Mouse (Mus musculus) kidney, embryonic 15.5 days (tissue): ENCODE results near the gene Htt. TPM values are rescaled to one million over a fixed set of nuclear protein-coding genes. Genes with fewer than 3 reads are reported as not detected.

Experiments used
- ATAC-seq: fragments of 200-750 bp; cut with Nextera tagmentation; replicated peaks from 2 replicates; pipeline ENCODE4 v1.8.0; 2017; ENCODE audit warnings: moderate TSS enrichment; ENCODE audit not compliant: low FRiP score
- H3K27ac ChIP-seq: fragments of 300-500 bp; sonication (generic); 2 replicates; pipeline ENCODE4 v1.5.1; 2015; ENCODE audit warnings: mild to moderate bottlenecking, inconsistent platforms
- H3K27me3 ChIP-seq: fragments of 300-500 bp; sonication (generic); 2 replicates; pipeline ENCODE4 v1.6.1; 2015; ENCODE audit warnings: inconsistent platforms
- H3K36me3 ChIP-seq: fragments of 300-500 bp; sonication (generic); 2 replicates; pipeline ENCODE4 v1.6.1; 2015; ENCODE audit warnings: inconsistent platforms
- H3K4me1 ChIP-seq: fragments of 300-500 bp; sonication (generic); 2 replicates; pipeline ENCODE4 v1.6.1; 2015; ENCODE audit warnings: inconsistent platforms
- H3K4me2 ChIP-seq: fragments of 300-500 bp; sonication (generic); 2 replicates; pipeline ENCODE4 v1.6.1; 2015; ENCODE audit warnings: moderate library complexity, mild to moderate bottlenecking, inconsistent platforms
- H3K4me3 ChIP-seq: fragments of 300-500 bp; sonication (generic); replicated peaks from 2 replicates; pipeline ENCODE4 v1.5.1; 2015; ENCODE audit warnings: mild to moderate bottlenecking, inconsistent platforms
- H3K9ac ChIP-seq: fragments of 300-500 bp; sonication (generic); 2 replicates; pipeline ENCODE4 v1.6.1; 2015; ENCODE audit warnings: mild to moderate bottlenecking, inconsistent platforms
- H3K9me3 ChIP-seq: fragments of 300-500 bp; sonication (generic); replicated peaks from 2 replicates; pipeline ENCODE4 v1.6.1; 2016; ENCODE audit warnings: inconsistent platforms
- WGBS: fragments of 180-500 bp; shearing (Covaris S2); methylation state at CpG from one replicate; pipeline ENCODE4 v1.1.7; 2015; ENCODE audit warnings: mixed read lengths; 5-methylcytosine and 5-hydroxymethylcytosine counted together
- polyA plus RNA-seq: library from polyadenylated mRNA; unstranded; fragments of >200 nt; fragmentation: Nextera tagmentation; extraction: Ambion mirVana; gene quantifications from 2 replicates; pipeline ENCODE4 v1.2.1, GENCODE M21; 2015

The Htt gene
- polyA plus RNA-seq, 1 experiment from 2014 or later: 12.9 TPM

DNA sequence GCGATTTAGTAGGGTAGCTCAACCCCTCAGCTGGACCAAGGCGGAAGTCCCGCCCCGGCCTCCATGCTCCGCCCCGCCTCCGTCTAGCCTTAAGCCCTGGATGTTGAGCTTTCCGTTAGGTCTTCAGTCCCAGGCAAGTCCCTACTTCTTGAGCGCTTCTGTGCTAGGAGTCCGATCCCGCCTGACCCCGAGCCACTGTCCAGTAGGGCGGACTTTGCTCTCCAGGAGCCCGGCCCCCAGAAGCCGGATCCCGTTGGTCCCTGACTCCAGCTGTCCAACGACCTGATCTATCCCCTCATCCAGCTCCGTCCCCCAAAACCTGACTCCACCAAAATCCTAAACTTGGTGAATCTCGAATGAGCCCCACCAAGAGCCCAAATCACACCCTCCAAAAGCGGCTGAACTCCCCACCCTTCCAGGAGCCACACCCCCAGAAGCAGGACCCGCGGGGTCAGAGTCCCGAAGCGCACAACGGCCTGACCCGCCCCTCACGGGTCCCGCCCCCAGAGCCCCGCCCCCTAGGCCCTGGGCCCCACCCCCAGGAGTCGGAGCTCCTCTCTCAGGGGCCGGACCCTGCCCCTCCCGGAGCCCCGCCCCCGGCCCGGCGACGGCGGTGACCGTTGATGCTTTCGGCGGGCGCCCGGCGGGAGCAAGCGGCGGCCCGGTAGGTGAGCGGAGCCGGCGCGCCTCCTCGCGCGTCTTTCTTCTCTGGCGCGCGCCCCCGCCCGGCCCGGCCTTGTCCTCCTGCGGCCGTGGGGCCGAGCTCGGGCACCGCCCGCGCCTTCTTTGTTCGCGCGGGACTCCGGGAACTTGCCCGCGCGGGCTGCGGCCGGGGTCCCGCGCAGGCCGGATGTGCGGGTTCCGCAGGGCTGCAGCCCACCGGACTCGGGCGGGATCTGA lies 187.6 kb downstream of the Htt start, which contains the start of gene Rgs12:
TSS of gene Rgs12 (plus strand) at position 585 of the 900 bp plus-strand sequence.
- Histone ChIP-seq H3K4me3 (peak within 1 kb of the TSS; percentile 77), H3K4me1 (peaks cover 26% of the 10 kb centered on the region), H3K9ac (peak within 1 kb of the TSS; percentile 93), H3K27me3 (no peaks in the 10 kb centered on the region), H3K36me3 (peaks cover 10% of the 10 kb centered on the region), H3K4me2 (peak within 1 kb of the TSS; percentile 87), H3K27ac (peak within 1 kb of the TSS; percentile 94), H3K9me3 (peaks cover 3% of the 10 kb centered on the region; the same call in 1 of the 2 replicates)
- peak; percentile 97 for ATAC-seq
- under 1% methylated on average over 81 of the region's 84 CpGs for WGBS

DNA sequence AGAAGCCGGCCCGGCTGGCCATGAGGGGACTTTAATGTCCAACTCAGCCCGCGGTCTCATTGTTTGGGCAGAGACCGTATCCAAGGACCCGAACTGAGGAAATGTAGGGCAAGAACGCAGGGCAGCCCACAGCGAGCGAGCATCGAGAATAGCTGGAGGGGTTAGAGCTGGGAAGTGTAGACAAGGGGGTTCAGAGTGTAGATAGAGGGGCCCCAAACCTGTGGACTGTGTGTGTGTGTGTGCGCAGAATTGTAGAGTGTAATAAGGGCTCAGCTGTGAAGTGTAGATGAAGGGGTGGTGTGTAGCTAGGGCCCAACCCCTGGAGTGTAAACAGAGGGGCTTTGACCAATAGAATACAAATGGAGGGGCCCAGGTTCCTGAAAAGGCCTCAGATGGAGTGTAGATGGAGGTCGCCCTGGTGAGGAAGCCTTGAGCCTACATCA lies 188.2 kb downstream of the Htt start:
- 2% methylated on average over 12 of the region's 12 CpGs for WGBS
- H3K9ac ChIP-seq: peak overlapping the region; percentile 93
- peak overlapping the region; percentile 87 for H3K4me2 ChIP-seq
- ATAC-seq: peak; percentile 49
- peak overlapping the region; percentile 94 for H3K27ac ChIP-seq
- H3K9me3 ChIP-seq: peaks cover 3% of the 10 kb centered on the region; the same call in 1 of the 2 replicates
- H3K36me3 ChIP-seq: peaks cover 10% of the 10 kb centered on the region
- H3K4me3 ChIP-seq: peak overlapping the region; percentile 77
- peaks cover 32% of the 10 kb centered on the region for H3K4me1 ChIP-seq
- no peaks in the 10 kb centered on the region for H3K27me3 ChIP-seq

DNA sequence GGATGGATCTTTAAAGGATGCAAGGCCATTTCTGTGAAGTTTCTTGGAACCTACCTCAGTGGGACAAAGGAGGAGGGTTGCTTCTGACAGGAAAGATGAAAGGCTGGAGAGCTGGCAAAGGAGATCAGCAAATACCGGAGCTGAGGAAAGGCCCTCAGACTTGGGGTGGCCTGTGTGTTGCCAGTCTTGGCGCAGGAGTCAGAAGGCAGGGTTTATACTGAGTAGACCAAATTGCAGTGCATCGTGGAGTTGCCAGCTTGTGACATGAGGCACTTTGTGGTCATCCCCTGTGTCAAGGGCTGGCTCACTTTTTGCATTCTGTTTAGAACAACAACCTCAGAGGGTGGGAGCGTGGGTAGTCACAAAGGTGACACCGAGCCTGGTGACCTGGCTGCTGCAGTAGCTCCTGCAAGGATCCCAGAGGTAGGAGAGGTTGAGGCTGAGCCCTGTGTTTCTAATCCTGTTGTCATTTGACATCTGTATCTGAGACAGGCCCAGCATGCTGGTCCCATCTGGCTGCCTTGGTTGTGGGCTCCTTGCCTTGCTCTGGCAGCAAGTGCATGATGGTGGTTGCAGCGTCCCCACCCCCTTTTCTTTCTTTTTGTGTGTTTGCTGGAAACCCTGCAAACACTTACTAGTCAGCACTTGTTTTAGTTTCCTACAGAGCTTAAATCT lies 189.1 kb downstream of the Htt start:
- Histone ChIP-seq H3K4me1 (peaks cover 40% of the 10 kb centered on the region), H3K4me2 (peak overlapping the region; percentile 87), H3K36me3 (peaks cover 10% of the 10 kb centered on the region), H3K4me3 (peak overlapping the region; percentile 77), H3K9ac (peak overlapping the region; percentile 93), H3K9me3 (peaks cover 3% of the 10 kb centered on the region; the same call in 1 of the 2 replicates), H3K27me3 (no peaks in the 10 kb centered on the region), H3K27ac (no peak overlapping the region)
- WGBS: 73% methylated on average over 6 of the region's 6 CpGs
- no peak for ATAC-seq

DNA sequence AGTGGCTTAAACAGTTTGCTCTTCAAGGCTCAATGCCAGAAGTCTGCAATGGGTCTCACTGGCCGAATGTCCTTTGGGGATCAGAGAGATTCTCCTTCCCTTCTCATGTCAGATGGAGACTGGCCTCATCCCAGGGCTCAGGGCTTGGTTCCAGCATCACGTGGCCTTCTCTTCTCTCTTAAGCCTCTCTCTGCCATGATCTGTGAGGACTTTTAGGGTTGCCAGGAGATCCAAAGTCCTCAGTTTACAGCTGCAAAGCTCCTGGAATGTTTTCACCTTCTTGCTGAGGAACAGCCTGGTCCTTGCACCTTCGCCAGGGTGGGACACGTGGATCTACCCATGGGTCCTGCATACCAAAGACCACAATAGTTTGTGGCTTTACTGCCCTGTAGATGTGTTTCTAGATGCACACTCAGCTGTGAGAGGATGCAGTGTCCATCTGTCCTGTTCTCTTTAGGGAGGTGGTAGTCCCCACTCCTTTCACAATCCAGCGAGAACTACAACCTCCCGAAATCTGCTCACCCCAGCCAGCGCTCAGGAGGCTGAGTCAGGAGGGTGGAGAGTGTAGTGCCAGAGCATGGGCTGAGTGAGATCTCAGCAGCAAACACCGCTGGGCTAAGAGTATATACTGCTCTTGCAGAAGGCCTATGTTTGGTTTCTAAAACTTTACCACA lies 189.8 kb downstream of the Htt start:
- WGBS: 95% methylated on average over 8 of the region's 8 CpGs
- H3K4me2 ChIP-seq: peak overlapping the region; percentile 87
- no peak overlapping the region for H3K4me3 ChIP-seq
- no peak overlapping the region for H3K9ac ChIP-seq
- H3K36me3 ChIP-seq: peaks cover 10% of the 10 kb centered on the region
- H3K27ac ChIP-seq: no peak overlapping the region
- ATAC-seq: no peak
- H3K9me3 ChIP-seq: peaks cover 3% of the 10 kb centered on the region; the same call in 1 of the 2 replicates
- peaks cover 47% of the 10 kb centered on the region for H3K4me1 ChIP-seq
- H3K27me3 ChIP-seq: no peaks in the 10 kb centered on the region

DNA sequence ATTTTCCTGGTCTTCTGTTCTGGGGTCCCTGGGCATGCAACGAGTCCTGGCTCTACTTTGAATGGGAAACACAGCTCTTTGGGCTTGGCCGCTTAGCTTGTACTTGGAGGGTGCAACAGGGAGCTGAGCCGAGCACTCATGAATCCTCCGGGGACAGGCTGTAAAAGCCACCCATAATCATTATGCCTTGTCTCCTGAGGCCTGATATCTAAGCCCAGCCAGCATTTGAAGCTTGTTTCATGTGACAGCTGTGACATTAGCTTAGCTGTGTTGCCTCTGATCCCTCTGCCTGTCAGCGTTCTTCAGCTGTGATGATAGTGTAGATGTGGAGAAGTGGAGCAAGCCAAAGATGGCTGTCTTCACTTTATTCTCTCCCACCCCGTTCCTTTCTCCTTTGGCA lies 193.0 kb downstream of the Htt start:
- ATAC-seq: no peak
- H3K9ac ChIP-seq: no peak overlapping the region
- no peak overlapping the region for H3K4me2 ChIP-seq
- H3K36me3 ChIP-seq: peaks cover 10% of the 10 kb centered on the region
- H3K27ac ChIP-seq: no peak overlapping the region
- 50% methylated on average over 6 of the region's 6 CpGs for WGBS
- no peak overlapping the region for H3K4me3 ChIP-seq
- H3K27me3 ChIP-seq: no peaks in the 10 kb centered on the region
- H3K4me1 ChIP-seq: peaks cover 53% of the 10 kb centered on the region
- H3K9me3 ChIP-seq: peaks cover 3% of the 10 kb centered on the region; the same call in 1 of the 2 replicates

DNA sequence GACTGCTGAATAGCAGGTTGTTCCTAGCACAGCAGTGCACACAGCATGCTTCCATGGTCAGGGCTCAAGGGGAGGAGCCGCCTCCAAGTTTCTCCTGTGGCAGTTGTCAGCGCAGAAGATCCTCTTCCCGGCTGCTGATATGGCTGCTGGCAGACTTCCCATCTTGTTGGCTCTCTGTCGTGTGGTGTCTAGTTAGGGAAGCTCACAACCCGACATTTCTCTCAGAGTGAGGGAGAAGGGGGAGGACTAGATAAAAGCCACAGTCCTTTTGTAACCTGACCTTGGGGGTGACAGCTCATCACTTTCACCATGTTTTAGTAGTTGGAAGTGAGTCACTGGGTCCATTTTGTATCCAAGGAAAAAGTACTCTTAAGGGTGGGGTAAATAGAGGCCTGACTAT lies 194.1 kb downstream of the Htt start:
- H3K9me3 ChIP-seq: peaks cover 3% of the 10 kb centered on the region; the same call in 1 of the 2 replicates

DNA sequence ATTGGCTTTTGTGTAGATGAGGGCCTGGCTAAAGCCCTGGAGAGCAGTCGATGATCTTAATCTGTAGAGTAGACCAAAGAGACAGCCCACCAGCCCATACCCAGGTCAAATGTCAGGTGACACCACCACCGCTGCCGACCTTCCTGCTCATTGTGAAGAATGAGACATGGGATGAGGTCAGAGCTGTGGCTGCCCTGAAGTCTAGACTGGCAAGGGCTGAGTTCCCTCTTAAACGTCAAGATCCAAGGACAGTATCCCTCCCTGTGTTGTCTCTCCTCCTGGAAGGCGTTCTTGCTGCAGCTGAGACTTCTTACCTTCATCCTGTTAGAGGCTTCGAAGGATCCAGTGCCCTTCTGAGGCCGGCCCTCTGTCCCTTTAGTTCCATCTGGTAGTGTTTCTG lies 194.6 kb downstream of the Htt start:
- WGBS: 78% methylated on average over 7 of the region's 7 CpGs
- Histone ChIP-seq H3K27me3 (no peaks in the 10 kb centered on the region), H3K4me3 (no peak overlapping the region), H3K9me3 (peaks cover 3% of the 10 kb centered on the region; the same call in 1 of the 2 replicates), H3K4me2 (no peak overlapping the region), H3K27ac (no peak overlapping the region), H3K36me3 (peaks cover 10% of the 10 kb centered on the region), H3K4me1 (peaks cover 39% of the 10 kb centered on the region), H3K9ac (no peak overlapping the region)
- ATAC-seq: no peak

More for the DNA sequence above, 194.1 kb downstream of the Htt start:
- Histone ChIP-seq H3K9ac (no peak overlapping the region), H3K27me3 (no peaks in the 10 kb centered on the region), H3K4me3 (no peak overlapping the region), H3K36me3 (peaks cover 10% of the 10 kb centered on the region), H3K4me2 (no peak overlapping the region), H3K4me1 (peaks cover 44% of the 10 kb centered on the region), H3K27ac (no peak overlapping the region)
- no peak for ATAC-seq
- 38% methylated on average over 5 of the region's 5 CpGs for WGBS

DNA sequence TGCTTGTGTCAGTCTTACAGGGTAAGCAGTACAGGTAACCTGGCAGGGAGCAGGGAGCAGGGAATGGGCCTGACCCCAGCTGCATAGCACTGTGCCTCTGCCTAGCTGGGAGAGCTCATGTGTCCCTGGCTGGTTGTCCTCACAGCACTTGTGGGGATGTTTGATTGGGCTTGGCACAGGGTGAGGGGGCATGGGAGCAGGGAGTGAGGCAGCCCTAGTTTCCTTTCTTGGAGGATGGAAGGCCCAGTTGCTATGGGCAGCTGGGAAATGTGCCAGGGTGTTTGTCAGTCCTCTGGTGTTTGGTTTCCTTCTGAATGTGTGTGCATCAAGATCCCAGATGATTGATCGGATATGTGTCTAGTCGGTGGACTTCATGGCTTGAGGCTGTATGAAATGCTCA lies 195.5 kb downstream of the Htt start:
- WGBS: 55% methylated on average over 2 of the region's 2 CpGs
- ATAC-seq: no peak

DNA sequence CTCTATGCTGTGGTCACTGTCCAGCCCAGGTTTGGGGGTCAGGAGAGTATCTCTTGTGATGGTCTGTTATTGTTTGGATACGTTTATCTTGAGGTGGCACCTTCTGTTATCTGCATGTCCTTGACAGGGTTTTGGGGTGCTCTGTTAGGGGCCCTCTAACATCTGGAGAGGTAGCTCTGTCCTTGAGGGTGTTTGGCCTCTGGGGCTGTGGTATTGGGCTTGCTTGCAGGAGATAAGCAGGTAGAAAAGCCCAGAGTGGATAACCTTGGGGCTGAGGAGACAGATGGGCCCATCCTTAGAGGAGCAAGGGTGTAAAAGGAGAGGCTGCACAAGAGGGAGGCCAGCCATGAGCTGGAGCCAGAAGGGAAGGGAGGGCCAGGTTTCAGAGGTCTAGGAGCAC lies 198.5 kb downstream of the Htt start:
- Histone ChIP-seq H3K36me3 (peaks cover 4% of the 10 kb centered on the region), H3K9me3 (no peaks in the 10 kb centered on the region), H3K4me3 (no peak overlapping the region), H3K27ac (no peak overlapping the region), H3K4me2 (no peak overlapping the region), H3K27me3 (no peaks in the 10 kb centered on the region), H3K9ac (no peak overlapping the region), H3K4me1 (peaks cover 22% of the 10 kb centered on the region)
- 88% methylated on average over 1 of the region's 1 CpGs for WGBS
- ATAC-seq: no peak

More for the DNA sequence above, 195.5 kb downstream of the Htt start:
- peaks cover 37% of the 10 kb centered on the region for H3K4me1 ChIP-seq
- peaks cover 3% of the 10 kb centered on the region; the same call in 1 of the 2 replicates for H3K9me3 ChIP-seq
- no peak overlapping the region for H3K4me2 ChIP-seq
- no peak overlapping the region for H3K27ac ChIP-seq
- peaks cover 5% of the 10 kb centered on the region for H3K36me3 ChIP-seq
- H3K27me3 ChIP-seq: no peaks in the 10 kb centered on the region
- no peak overlapping the region for H3K9ac ChIP-seq
- H3K4me3 ChIP-seq: no peak overlapping the region
